Mouse (Mus musculus) thymus, adult 2 months (tissue): ENCODE results near the gene Ccdc148. TPM values are rescaled to one million over a fixed set of nuclear protein-coding genes. Genes with fewer than 3 reads are reported as not detected.

Experiments used
- DNase-seq: peaks from one replicate; pipeline ENCODE4 v3.0.0; 2021
- H3K27ac ChIP-seq: fragments of 200-500 bp; 2 replicates; pipeline ENCODE4 v1.5.1; 2012; ENCODE audit warnings: low read length, control low read depth; ENCODE audit not compliant: control insufficient read depth, insufficient read depth
- H3K27me3 ChIP-seq: fragments of 200-500 bp; 2 replicates; pipeline ENCODE4 v1.6.1; 2012; ENCODE audit warnings: mild to moderate bottlenecking, low read length, moderate library complexity, mixed read lengths; ENCODE audit not compliant: control insufficient read depth, insufficient read depth
- H3K36me3 ChIP-seq: fragments of 200-500 bp; 2 replicates; pipeline ENCODE4 v1.6.1; 2012; ENCODE audit warnings: mild to moderate bottlenecking, low read length, moderate library complexity; ENCODE audit not compliant: control insufficient read depth, insufficient read depth
- H3K4me1 ChIP-seq: fragments of 200-500 bp; replicated peaks from 2 replicates; pipeline ENCODE4 v1.6.1; 2012; ENCODE audit warnings: low read length; ENCODE audit not compliant: control insufficient read depth, insufficient read depth
- H3K4me3 ChIP-seq: fragments of 200-500 bp; 2 replicates; pipeline ENCODE4 v1.5.1; 2012; ENCODE audit warnings: mild to moderate bottlenecking, low read length, control low read depth, moderate library complexity; ENCODE audit not compliant: control insufficient read depth, insufficient read depth
- CTCF ChIP-seq: fragments of 200-500 bp; IDR thresholded peaks from 2 replicates; pipeline ENCODE4 v1.5.1; 2012; ENCODE audit warnings: mild to moderate bottlenecking, control low read depth, low read length, moderate library complexity, borderline replicate concordance; ENCODE audit not compliant: control insufficient read depth, poor library complexity, insufficient read depth; ENCODE audit errors: extremely low read depth
- POLR2A ChIP-seq: fragments of 200-500 bp; IDR thresholded peaks from 2 replicates; pipeline ENCODE4 v1.6.1; 2012; ENCODE audit warnings: mild to moderate bottlenecking, low read length, control low read depth, moderate library complexity; ENCODE audit not compliant: control insufficient read depth, poor library complexity, insufficient read depth; ENCODE audit errors: extremely low read depth
- WGBS: fragments of 180-500 bp; shearing (Covaris S2); methylation state at CpG from one replicate; pipeline ENCODE4 v1.1.7; 2018; 5-methylcytosine and 5-hydroxymethylcytosine counted together
- polyA plus RNA-seq: library from polyadenylated mRNA; depleted of rRNA; stranded (reverse); fragments of >200 nt; gene quantifications from 2 replicates; pipeline ENCODE4 v1.2.3, GENCODE M21; 2012

The Ccdc148 gene
- polyA plus RNA-seq, 1 experiment = 0.36 TPM

DNA sequence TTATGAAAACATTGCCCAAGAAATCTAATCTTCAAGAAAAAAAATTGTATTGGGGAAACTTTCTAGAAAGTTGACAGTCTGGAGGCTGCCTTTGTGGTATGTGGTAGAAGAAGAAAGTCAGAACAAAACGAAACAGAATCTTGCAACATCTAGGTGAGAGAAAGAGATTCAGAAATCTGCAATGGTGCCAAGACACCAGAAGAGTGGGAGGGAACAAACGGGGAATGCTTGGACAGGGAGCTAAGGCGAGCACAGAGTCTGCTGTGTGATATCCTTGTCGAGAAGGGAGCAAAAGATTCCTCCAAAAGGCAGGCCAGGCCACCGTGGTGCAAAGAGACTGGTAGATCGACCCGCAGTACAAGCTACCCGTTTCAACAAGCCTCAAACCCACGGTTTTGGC is 361.4 kb downstream of the Ccdc148 start:
- DNase-seq = no peak
- 85% methylated on average over 9 of the region's 9 CpGs for WGBS
- Histone ChIP-seq H3K27ac (no peak overlapping the region), H3K36me3 (no peaks in the 10 kb centered on the region), H3K4me3 (no peak overlapping the region), H3K27me3 (no peaks in the 10 kb centered on the region), H3K4me1 (no peaks in the 10 kb centered on the region)
- TF ChIP-seq POLR2A = no peak
- no peak for TF ChIP-seq CTCF

DNA sequence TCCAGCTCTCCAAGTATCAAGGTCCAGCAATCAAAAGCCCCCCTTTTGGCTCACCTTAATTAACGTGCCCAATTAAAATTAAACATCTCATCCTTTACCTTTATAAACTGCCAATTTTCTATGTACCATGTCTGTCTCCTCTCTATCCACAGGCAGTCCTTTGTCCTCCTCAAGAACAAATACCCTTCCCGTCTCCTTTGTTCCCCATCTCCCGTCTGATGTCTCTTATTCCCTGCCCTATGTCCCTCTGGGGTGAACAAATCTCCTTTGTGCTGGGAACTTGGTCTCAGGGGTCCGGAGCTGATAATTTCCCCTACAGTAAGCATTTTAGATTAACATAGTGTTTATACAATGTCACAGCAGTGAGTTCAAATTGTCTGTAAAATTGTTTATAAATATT is 363.0 kb downstream of the Ccdc148 start:
- DNase-seq = no peak
- WGBS = 92% methylated on average over 4 of the region's 4 CpGs
- Histone ChIP-seq H3K27me3 (no peaks in the 10 kb centered on the region), H3K4me3 (no peak overlapping the region), H3K4me1 (no peaks in the 10 kb centered on the region), H3K36me3 (no peaks in the 10 kb centered on the region), H3K27ac (no peak overlapping the region)
- TF ChIP-seq POLR2A (no peak), CTCF (no peak)

GRCm38 (mm10) chr2:58795432-58795831 is 365.1 kb downstream of the Ccdc148 start:
- no peak overlapping the region for H3K27ac ChIP-seq
- TF ChIP-seq POLR2A = no peak
- no peak for TF ChIP-seq CTCF
- DNase-seq = no peak
- no peaks in the 10 kb centered on the region for H3K4me1 ChIP-seq
- H3K27me3 ChIP-seq = no peaks in the 10 kb centered on the region
- no peaks in the 10 kb centered on the region for H3K36me3 ChIP-seq
- no peak overlapping the region for H3K4me3 ChIP-seq
- WGBS = 96% methylated on average over 5 of the region's 5 CpGs

DNA sequence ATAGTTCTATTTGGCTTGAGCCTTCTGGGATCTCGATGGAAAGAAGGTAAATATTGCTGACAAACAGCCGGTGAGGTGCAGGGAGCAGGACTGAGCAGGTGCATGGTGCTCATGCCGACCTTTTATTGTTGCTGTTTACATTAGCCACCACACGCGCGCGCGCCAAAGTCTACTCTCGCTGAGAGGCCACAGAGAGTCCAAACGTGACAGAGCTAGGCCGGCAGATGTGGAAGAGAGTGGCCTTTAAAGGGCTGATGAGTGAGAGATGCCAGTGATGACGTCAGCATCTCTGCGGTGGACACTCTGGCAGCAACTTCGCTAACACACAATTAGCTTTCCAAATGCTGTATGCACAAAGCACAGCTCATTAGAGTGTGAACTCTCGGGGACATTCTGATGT is 366.0 kb downstream of the Ccdc148 start:
- Histone ChIP-seq H3K27me3 (no peaks in the 10 kb centered on the region), H3K27ac (no peak overlapping the region), H3K4me1 (no peaks in the 10 kb centered on the region), H3K36me3 (no peaks in the 10 kb centered on the region), H3K4me3 (no peak overlapping the region)
- TF ChIP-seq CTCF (no peak), POLR2A (no peak)
- DNase-seq = no peak
- WGBS = 94% methylated on average over 15 of the region's 15 CpGs

- Histone ChIP-seq H3K36me3 (no peaks in the 10 kb centered on the region), H3K27ac (no peak overlapping the region), H3K4me3 (no peak overlapping the region), H3K27me3 (no peaks in the 10 kb centered on the region), H3K4me1 (no peaks in the 10 kb centered on the region)
- TF ChIP-seq POLR2A = no peak
- TF ChIP-seq CTCF = no peak
- DNase-seq = no peak
- 95% methylated on average over 4 of the region's 4 CpGs for WGBS
Observed at GRCm38 (mm10) chr2:58790361-58790760, 370.1 kb downstream of the Ccdc148 start.

DNA sequence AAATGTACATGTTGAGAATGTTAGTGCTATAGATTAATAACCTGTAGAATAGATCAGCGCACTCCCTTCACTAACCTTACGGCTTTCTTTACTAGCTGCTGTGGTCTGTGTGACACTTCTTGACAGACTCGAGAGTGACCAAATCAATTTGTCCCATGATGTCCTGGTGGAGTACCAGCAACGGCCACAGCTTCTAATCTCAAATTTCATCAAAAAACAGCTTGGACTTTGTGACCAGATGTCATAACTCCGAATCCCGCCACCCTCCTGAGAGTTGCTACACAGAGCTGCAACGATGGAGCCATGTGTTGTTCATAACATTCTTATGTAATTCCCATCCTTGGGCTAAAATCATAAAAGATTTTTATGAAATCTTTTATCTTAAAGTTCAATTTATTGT is 370.5 kb downstream of the Ccdc148 start:
- no peak overlapping the region for H3K4me3 ChIP-seq
- H3K36me3 ChIP-seq = no peaks in the 10 kb centered on the region
- DNase-seq = no peak
- H3K27ac ChIP-seq = no peak overlapping the region
- TF ChIP-seq POLR2A = no peak
- no peak for TF ChIP-seq CTCF
- no peaks in the 10 kb centered on the region for H3K4me1 ChIP-seq
- 92% methylated on average over 7 of the region's 7 CpGs for WGBS
- H3K27me3 ChIP-seq = no peaks in the 10 kb centered on the region

GRCm38 (mm10) chr2:58787360-58787759 is 373.1 kb downstream of the Ccdc148 start:
- Histone ChIP-seq H3K27me3 (no peaks in the 10 kb centered on the region), H3K27ac (no peak overlapping the region), H3K4me3 (no peak overlapping the region), H3K36me3 (no peaks in the 10 kb centered on the region), H3K4me1 (no peaks in the 10 kb centered on the region)
- 89% methylated on average over 7 of the region's 7 CpGs for WGBS
- no peak for DNase-seq
- TF ChIP-seq CTCF = no peak
- no peak for TF ChIP-seq POLR2A
